Mouse (Mus musculus) G1E (cell line): ENCODE results near the gene Rbm26. TPM values are rescaled to one million over a fixed set of nuclear protein-coding genes. Genes with fewer than 3 reads are reported as not detected.

Experiments used
- ATAC-seq: 2 replicates; pipeline ENCODE4 v1.8.0; 2016; ENCODE audit warnings: mild to moderate bottlenecking; ENCODE audit not compliant: insufficient number of reproducible peaks, poor library complexity, low FRiP score, severe bottlenecking; ENCODE audit errors: extremely low read depth
- DNase-seq: peaks from one replicate; pipeline ENCODE4 v3.0.0; 2012; ENCODE audit warnings: low spot score
- H3K27me3 ChIP-seq: 2 replicates; pipeline ENCODE4 v1.6.1; 2012; ENCODE audit warnings: mild to moderate bottlenecking, low read length, inconsistent platforms; ENCODE audit not compliant: insufficient read depth
- H3K36me3 ChIP-seq: replicated peaks from 2 replicates; pipeline ENCODE3; 2012; ENCODE audit warnings: mild to moderate bottlenecking, inconsistent platforms
- H3K4me1 ChIP-seq: 2 replicates; pipeline ENCODE4 v1.6.1; 2012; ENCODE audit warnings: low read depth, low read length, inconsistent platforms, mixed read lengths; ENCODE audit not compliant: insufficient read depth
- H3K4me3 ChIP-seq: 2 replicates; pipeline ENCODE4 v1.5.1; 2012; ENCODE audit warnings: low read depth, mild to moderate bottlenecking, inconsistent platforms, low read length, moderate library complexity, mixed read lengths
- H3K9me3 ChIP-seq: replicated peaks from 2 replicates; pipeline ENCODE4 v1.6.1; 2012; ENCODE audit warnings: inconsistent platforms
- CTCF ChIP-seq: IDR thresholded peaks from 2 replicates; pipeline ENCODE4 v1.5.1; 2012; ENCODE audit warnings: low read depth, low read length, inconsistent platforms, mixed read lengths
- GATA1 ChIP-seq: IDR thresholded peaks from 2 replicates; pipeline ENCODE4 v1.6.1; 2012; ENCODE audit warnings: borderline replicate concordance, low read length, inconsistent platforms, mixed read lengths
- GATA2 ChIP-seq: IDR thresholded peaks from 2 replicates; pipeline ENCODE4 v1.6.1; 2012; ENCODE audit warnings: low read depth, low read length, inconsistent platforms, borderline replicate concordance
- POLR2AphosphoS5 ChIP-seq: IDR thresholded peaks from 2 replicates; pipeline ENCODE4 v1.6.1; 2012; ENCODE audit warnings: low read depth, low read length, inconsistent platforms; ENCODE audit not compliant: insufficient replicate concordance
- TAL1 ChIP-seq: conservative IDR thresholded peaks from 2 replicates; pipeline ENCODE4 v1.6.1; 2012; ENCODE audit warnings: low read depth, low read length, inconsistent platforms, mixed read lengths
- polyA plus RNA-seq: library from polyadenylated mRNA; stranded (reverse); fragments of >175 nt; gene quantifications from 2 replicates; pipeline ENCODE4 v1.2.3, GENCODE M21; 2012
- total RNA-seq, 2 experiments: library from RNA; stranded (forward) in 1 of 2; stranded (reverse) in 1 of 2; fragments of 200-1000 nt in 1 of 2; fragments of >200 nt in 1 of 2; fragmentation: Nextera tagmentation in 1 of 2; gene quantifications; 2 replicates each; pipeline ENCODE4 v1.2.3; 2014 to 2017

The Rbm26 gene
- total and polyA plus RNA-seq, 3 experiments = 25.6 to 202 (median 94.8) TPM

DNA sequence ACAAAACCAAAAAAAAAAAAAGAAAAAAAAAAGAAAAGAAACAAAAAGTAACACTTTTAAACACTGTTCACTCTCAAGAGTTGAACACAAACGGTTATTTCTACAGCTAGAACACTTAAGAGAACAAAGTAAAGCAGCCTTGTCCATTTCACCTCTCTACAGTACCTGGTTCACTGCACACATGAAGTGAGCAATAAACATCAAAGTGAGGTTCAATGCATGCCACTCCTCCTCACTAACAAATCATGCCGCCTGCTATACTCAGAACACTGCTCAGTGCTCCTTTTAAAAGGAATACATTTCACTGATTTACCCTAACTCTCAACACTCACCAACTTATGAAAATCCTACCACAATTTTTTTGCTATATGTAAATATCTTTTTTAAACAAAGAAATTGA is 61.7 kb downstream of the Rbm26 start:
- Histone ChIP-seq H3K36me3 (peaks cover 43% of the 10 kb centered on the region), H3K4me3 (no peak overlapping the region), H3K27me3 (no peaks in the 10 kb centered on the region), H3K9me3 (no peaks in the 10 kb centered on the region), H3K4me1 (no peaks in the 10 kb centered on the region)
- TF ChIP-seq GATA1 (no peak), TAL1 (no peak), POLR2AphosphoS5 (no peak), CTCF (no peak), GATA2 (no peak)
- DNase-seq = no peak
- ATAC-seq = no peak

DNA sequence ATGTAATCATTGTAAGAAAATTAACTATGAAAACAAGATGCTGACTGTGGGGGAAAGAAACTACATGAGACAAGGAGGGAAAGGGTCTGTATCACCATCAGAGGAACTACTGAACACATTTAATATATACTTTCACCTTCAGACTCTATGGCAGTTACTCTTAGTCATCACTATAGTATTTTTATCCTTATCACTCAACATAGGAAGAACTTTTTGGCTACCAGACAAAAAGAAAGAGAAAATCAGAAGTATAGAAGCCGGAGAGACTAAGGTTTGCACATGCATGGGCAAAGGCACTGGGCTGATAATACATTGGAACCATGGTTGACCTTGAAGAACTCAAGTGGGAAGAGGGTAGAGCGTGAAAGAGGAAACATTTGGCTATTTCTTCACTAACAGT is 70.9 kb downstream of the Rbm26 start:
- TF ChIP-seq CTCF (no peak), GATA1 (no peak), POLR2AphosphoS5 (no peak), TAL1 (no peak), GATA2 (no peak)
- Histone ChIP-seq H3K36me3 (peaks cover 30% of the 10 kb centered on the region), H3K27me3 (no peaks in the 10 kb centered on the region), H3K9me3 (no peaks in the 10 kb centered on the region), H3K4me3 (no peak overlapping the region), H3K4me1 (no peaks in the 10 kb centered on the region)
- DNase-seq (no peak), ATAC-seq (no peak)

DNA sequence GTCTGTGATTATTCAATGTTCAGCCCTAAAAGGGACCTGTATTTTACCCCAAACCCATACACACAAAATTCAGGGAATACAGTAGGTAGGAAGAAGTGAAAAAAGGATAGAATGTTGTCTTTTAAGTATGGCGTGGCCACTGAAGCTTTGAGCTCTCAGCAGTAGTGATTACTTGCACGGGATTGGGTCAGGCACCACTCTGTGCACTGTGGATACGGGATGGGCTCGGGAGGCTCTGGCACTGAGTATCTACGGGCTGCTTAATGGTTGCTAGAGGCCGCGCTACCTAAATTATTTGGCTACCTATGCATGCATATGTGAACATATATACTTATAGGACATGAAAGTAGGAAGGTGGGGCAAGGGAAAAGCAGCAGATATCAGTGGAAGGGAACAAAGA is 78.3 kb downstream of the Rbm26 start:
- Histone ChIP-seq H3K4me1 (no peaks in the 10 kb centered on the region), H3K4me3 (no peak overlapping the region), H3K27me3 (peaks cover 2% of the 10 kb centered on the region; the same call in 1 of the 2 replicates), H3K9me3 (no peaks in the 10 kb centered on the region), H3K36me3 (peaks cover 4% of the 10 kb centered on the region)
- no peak for ATAC-seq
- DNase-seq = no peak
- no peak for TF ChIP-seq CTCF
- TF ChIP-seq GATA1 = no peak
- no peak for TF ChIP-seq TAL1
- TF ChIP-seq POLR2AphosphoS5 = no peak
- no peak for TF ChIP-seq GATA2

DNA sequence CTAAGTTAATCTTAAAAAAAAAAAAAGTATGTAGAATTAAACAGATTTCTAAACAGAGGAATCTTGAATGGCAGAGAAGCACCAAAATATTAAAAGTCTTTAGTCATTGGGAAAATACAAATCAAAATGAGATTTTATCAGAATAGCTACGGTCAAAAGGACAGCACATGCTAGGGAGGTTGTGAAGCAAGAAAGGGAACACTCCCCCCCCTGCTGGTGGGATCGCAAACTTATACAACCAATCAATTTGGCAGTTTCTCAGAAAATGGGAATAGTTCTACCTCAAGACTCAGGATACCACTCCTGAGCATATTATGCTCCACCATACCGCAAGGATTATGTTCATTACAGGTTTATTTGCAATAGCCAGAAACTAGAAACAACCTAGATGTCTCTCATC is 80.9 kb downstream of the Rbm26 start:
- ATAC-seq = no peak
- Histone ChIP-seq H3K36me3 (no peaks in the 10 kb centered on the region), H3K9me3 (no peaks in the 10 kb centered on the region), H3K4me3 (no peak overlapping the region), H3K27me3 (peaks cover 2% of the 10 kb centered on the region; the same call in 1 of the 2 replicates), H3K4me1 (no peaks in the 10 kb centered on the region; the same call in 1 of the 2 replicates)
- no peak for TF ChIP-seq TAL1
- no peak for TF ChIP-seq GATA2
- TF ChIP-seq CTCF = no peak
- TF ChIP-seq GATA1 = no peak
- TF ChIP-seq POLR2AphosphoS5 = no peak
- no peak for DNase-seq

DNA sequence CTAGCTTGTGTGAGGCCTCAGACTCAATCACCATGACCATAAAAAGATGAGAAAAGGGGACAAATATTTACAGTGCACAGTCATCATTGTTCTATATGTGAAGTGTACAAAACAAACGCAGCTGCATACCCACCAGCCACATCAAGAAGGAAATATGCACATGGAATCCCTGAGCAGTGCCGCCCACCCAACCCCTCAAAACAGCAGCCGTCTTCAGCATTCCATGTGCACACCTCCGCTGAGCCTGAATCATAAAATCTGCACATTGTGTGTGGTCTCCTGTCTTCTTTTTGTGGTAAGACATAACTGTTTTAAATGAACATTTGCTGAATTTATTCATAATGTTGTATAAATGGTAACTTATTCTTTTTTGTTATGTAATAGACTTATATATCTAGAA is 90.1 kb downstream of the Rbm26 start:
- Histone ChIP-seq H3K4me3 (no peak overlapping the region), H3K36me3 (no peaks in the 10 kb centered on the region), H3K9me3 (no peaks in the 10 kb centered on the region), H3K27me3 (peaks cover 2% of the 10 kb centered on the region; the same call in 1 of the 2 replicates), H3K4me1 (no peaks in the 10 kb centered on the region)
- TF ChIP-seq POLR2AphosphoS5 (no peak), GATA2 (no peak), CTCF (no peak), TAL1 (no peak), GATA1 (no peak)
- ATAC-seq (no peak), DNase-seq (no peak)

DNA sequence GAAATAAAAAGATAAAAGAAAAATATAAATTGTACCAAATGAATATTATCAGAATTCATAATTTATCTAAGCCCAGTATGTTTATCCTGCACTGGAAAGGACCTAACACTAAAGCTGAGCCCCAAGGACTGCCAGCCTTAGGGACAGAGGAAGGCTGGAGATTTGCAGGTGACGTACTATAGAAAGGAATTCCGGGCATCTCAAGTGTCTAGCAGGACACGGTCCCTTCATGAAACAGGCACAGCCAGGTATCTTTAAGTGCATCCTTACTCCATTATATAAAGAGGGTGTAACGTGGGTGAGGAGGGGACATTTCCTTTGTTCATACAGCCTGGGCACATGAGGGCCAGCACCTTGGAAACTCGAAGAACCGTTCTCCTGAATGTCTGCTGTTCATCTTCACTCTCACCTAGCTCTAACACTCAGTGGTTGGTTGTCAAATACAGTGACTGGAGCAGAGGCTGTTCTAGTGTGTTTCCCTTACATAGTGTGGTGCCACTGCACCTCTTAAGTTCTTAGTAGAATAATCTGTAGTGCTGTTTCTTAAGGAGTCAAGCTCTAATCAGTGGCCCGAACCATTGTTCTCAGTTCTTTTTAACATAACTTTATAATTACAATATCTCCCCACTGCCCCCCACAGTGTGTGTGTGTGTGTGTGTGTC is 91.7 kb downstream of the Rbm26 start:
- H3K9me3 ChIP-seq = no peaks in the 10 kb centered on the region
- ATAC-seq (no peak), DNase-seq (no peak)
- no peaks in the 10 kb centered on the region for H3K4me1 ChIP-seq
- TF ChIP-seq POLR2AphosphoS5 = no peak
- no peak for TF ChIP-seq GATA2
- TF ChIP-seq CTCF = no peak
- no peak for TF ChIP-seq GATA1
- TF ChIP-seq TAL1 = no peak
- H3K36me3 ChIP-seq = no peaks in the 10 kb centered on the region
- no peak overlapping the region for H3K4me3 ChIP-seq
- H3K27me3 ChIP-seq = peaks cover 2% of the 10 kb centered on the region; the same call in 1 of the 2 replicates
